Mouse (Mus musculus) midbrain, embryonic 13.5 days (tissue): ENCODE data around the gene Efna4. TPM values are rescaled to one million over a fixed set of nuclear protein-coding genes. Genes with fewer than 3 reads are reported as not detected.
A peak's percentile ranks its signal among the peaks of the same experiment; 100 is the strongest.

ENCODE experiments used
- ATAC-seq: fragments of 200-750 bp; cut with Nextera tagmentation; 2 replicates; pipeline ENCODE4 v1.8.0; 2017; ENCODE audit warnings: mild to moderate bottlenecking, moderate TSS enrichment, moderate library complexity
- H3K27ac ChIP-seq: fragments of 300-500 bp; sonication (generic); 2 replicates; pipeline ENCODE4 v1.5.1; 2015; ENCODE audit warnings: inconsistent platforms, mild to moderate bottlenecking, moderate library complexity
- H3K27me3 ChIP-seq: fragments of 300-500 bp; sonication (generic); 2 replicates; pipeline ENCODE4 v1.6.1; 2015; ENCODE audit warnings: mild to moderate bottlenecking, inconsistent platforms
- H3K36me3 ChIP-seq: fragments of 300-500 bp; sonication (generic); 2 replicates; pipeline ENCODE4 v1.6.1; 2015; ENCODE audit warnings: mild to moderate bottlenecking, inconsistent platforms
- H3K4me1 ChIP-seq: fragments of 300-500 bp; sonication (generic); replicated peaks from 2 replicates; pipeline ENCODE4 v1.6.1; 2015; ENCODE audit warnings: inconsistent platforms
- H3K4me2 ChIP-seq: fragments of 300-500 bp; sonication (generic); replicated peaks from 2 replicates; pipeline ENCODE4 v1.6.1; 2015; ENCODE audit warnings: moderate library complexity, mild to moderate bottlenecking, inconsistent platforms
- H3K4me3 ChIP-seq: fragments of 300-500 bp; sonication (generic); replicated peaks from 2 replicates; pipeline ENCODE4 v1.5.1; 2015; ENCODE audit warnings: mild to moderate bottlenecking, inconsistent platforms
- H3K9ac ChIP-seq: fragments of 300-500 bp; sonication (generic); replicated peaks from 2 replicates; pipeline ENCODE4 v1.6.1; 2015; ENCODE audit warnings: mild to moderate bottlenecking, inconsistent platforms
- H3K9me3 ChIP-seq: fragments of 300-500 bp; sonication (generic); 2 replicates; pipeline ENCODE4 v1.6.1; 2016; ENCODE audit warnings: mild to moderate bottlenecking, inconsistent platforms
- WGBS: fragments of 180-500 bp; shearing (Covaris S2); methylation state at CpG from one replicate; pipeline ENCODE4 v1.1.7; 2015; 5-methylcytosine and 5-hydroxymethylcytosine counted together
- polyA plus RNA-seq: library from polyadenylated mRNA; unstranded; fragments of >200 nt; fragmentation: Nextera tagmentation; extraction: Ambion mirVana; gene quantifications from 2 replicates; pipeline ENCODE4 v1.2.1, GENCODE M21; 2015

Efna4 gene
- polyA plus RNA-seq, 1 experiment from 2014 or later, result 11.4 TPM

- Histone ChIP-seq H3K27ac (no peak overlapping the region), H3K27me3 (no peaks in the 10 kb centered on the region), H3K36me3 (peaks cover 21% of the 10 kb centered on the region), H3K9ac (0 out of 2 replicates have a peak overlapping the region, but pooled peaks have one; percentile 60), H3K4me2 (peak overlapping the region; percentile 84), H3K4me3 (no peak overlapping the region), H3K4me1 (peaks cover 53% of the 10 kb centered on the region), H3K9me3 (no peaks in the 10 kb centered on the region)
- 25% methylated on average over 8 of the region's 8 CpGs for WGBS
- ATAC-seq, result no peak
Measured at GRCm38 (mm10) chr3:89339416-89339815, 1.6 kb upstream of the Efna4 start.

DNA sequence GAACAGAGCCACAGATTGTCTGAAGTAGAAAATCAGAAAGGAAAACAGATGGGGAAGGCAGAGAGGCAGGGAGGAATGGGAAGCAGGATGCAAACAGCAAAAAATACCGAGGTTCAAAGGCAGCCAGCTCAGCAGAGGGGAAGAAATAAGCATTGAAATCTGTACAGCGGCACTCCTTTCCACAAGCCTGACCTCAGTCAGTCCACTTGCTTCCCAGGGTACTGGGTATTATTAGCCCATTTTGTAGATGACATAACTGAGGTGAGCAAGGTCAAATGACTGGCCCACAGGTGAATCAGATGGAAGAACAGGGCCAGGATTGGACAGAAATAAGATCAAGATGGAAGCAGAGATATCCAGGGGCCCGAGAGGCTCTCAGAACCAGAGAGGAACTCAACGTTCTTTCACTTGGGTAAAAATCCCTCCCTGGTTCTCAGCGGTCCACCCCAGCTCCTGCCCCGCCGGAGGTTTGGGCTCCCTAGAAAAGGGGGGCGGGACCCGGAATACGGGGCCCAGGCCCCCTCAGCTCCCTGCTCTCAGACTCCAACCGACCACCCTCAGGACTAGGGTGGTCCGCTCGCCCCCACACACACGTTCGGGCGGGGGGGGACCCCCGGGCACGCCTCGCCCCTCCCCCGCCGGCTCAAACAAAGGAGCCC is 637 bp downstream of the Efna4 start:
- Histone ChIP-seq H3K4me1 (peaks cover 65% of the 10 kb centered on the region), H3K27ac (peak overlapping the region; percentile 85), H3K9me3 (no peaks in the 10 kb centered on the region), H3K9ac (peak overlapping the region; percentile 82), H3K27me3 (0 out of 2 replicates have a peak, but pooled peaks cover 3% of the 10 kb centered on the region), H3K4me3 (peak overlapping the region; percentile 79), H3K4me2 (peak overlapping the region; percentile 84), H3K36me3 (peaks cover 18% of the 10 kb centered on the region)
- no peak; the same call in 1 of the 2 replicates for ATAC-seq
- under 1% methylated on average over 18 of the region's 21 CpGs for WGBS

DNA sequence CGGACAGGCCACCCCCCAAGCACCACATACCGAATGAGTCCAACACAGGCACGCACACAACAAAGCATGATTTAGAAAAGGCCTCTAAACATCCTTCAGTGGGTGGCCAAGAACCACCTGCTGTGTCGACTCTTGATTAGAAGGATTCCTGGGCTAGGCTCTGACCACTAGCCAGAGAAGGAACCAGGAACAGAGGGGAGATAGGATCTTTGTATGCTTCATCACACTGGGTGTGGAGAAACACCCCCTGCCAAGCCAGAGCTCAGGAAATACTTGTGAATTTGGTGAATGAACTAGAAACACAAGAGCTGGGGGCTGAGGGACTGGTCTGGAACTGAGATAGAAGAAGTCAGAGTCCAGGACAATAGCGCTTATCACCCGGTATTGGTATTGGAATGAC is 1.3 kb downstream of the Efna4 start:
- no peaks in the 10 kb centered on the region for H3K9me3 ChIP-seq
- H3K36me3 ChIP-seq, result peaks cover 18% of the 10 kb centered on the region
- H3K9ac ChIP-seq, result peak overlapping the region; percentile 82
- peaks cover 72% of the 10 kb centered on the region for H3K4me1 ChIP-seq
- H3K4me3 ChIP-seq, result peak overlapping the region; percentile 79
- H3K27ac ChIP-seq, result no peak overlapping the region
- H3K4me2 ChIP-seq, result peak overlapping the region; percentile 84
- 5% methylated on average over 6 of the region's 6 CpGs for WGBS
- 0 out of 2 replicates have a peak, but pooled peaks cover 3% of the 10 kb centered on the region for H3K27me3 ChIP-seq
- ATAC-seq, result no peak

- Histone ChIP-seq H3K4me3 (no peak overlapping the region), H3K9me3 (no peaks in the 10 kb centered on the region), H3K4me1 (peaks cover 68% of the 10 kb centered on the region), H3K27ac (peak overlapping the region; percentile 46; the same call in 1 of the 2 replicates), H3K27me3 (peaks cover 6% of the 10 kb centered on the region; the same call in 1 of the 2 replicates), H3K9ac (peak overlapping the region; percentile 21; the same call in 1 of the 2 replicates), H3K36me3 (peaks cover 18% of the 10 kb centered on the region), H3K4me2 (peak overlapping the region; percentile 14)
- ATAC-seq, result no peak
- 57% methylated on average over 11 of the region's 11 CpGs for WGBS
Measured at GRCm38 (mm10) chr3:89333053-89333452, 4.8 kb downstream of the Efna4 start.

DNA sequence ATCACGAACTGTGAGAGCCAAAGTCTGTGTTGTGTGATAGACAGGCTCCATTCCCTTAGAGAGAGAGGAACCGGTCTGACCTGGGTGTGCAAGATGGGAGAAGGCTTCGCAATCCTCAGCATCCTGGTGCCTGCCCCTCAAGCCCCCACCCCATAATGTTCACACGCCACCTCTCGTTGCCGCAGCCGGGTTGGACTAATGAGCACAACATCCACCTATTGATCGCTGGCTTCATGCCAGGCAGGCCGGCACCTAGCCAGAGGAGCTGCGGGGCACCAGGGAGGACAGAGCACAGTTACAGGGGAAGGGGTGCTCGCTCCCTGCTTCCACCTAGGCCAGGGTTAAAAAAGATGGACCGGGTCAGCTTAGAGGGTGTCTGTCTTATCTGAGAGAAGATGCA is 5.4 kb downstream of the Efna4 start:
- ATAC-seq, result peak; percentile 38; the same call in 1 of the 2 replicates
- Histone ChIP-seq H3K4me3 (no peak overlapping the region), H3K9ac (0 out of 2 replicates have a peak overlapping the region, but pooled peaks have one; percentile 21), H3K4me1 (peaks cover 71% of the 10 kb centered on the region), H3K27ac (peak overlapping the region; percentile 46), H3K27me3 (peaks cover 6% of the 10 kb centered on the region; the same call in 1 of the 2 replicates), H3K9me3 (no peaks in the 10 kb centered on the region), H3K4me2 (peak overlapping the region; percentile 14), H3K36me3 (peaks cover 18% of the 10 kb centered on the region)
- WGBS, result 21% methylated on average over 12 of the region's 12 CpGs

DNA sequence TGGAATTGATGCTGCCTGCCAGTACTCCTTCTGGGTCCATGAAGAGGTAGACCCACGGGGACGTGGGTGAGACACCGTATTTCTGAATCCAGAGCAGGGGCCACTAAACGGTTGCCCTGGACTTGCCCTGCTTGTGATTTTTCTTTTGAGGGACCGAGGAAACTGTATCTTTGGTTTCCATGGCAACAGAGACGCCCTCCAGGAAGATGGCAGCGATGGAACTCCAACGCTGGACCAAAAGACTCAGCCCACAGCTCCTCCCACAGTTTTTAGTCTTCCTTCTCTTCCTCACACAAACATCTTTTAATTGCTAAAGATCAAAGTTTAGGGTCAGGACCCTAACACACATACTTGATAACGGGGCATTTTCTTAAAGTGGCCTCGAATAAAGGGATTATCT is 5.8 kb downstream of the Efna4 start:
- WGBS, result 21% methylated on average over 10 of the region's 10 CpGs
- Histone ChIP-seq H3K9ac (no peak overlapping the region), H3K27ac (peak overlapping the region; percentile 46), H3K4me2 (peak overlapping the region; percentile 14; the same call in 1 of the 2 replicates), H3K4me1 (peaks cover 71% of the 10 kb centered on the region), H3K4me3 (no peak overlapping the region), H3K9me3 (no peaks in the 10 kb centered on the region), H3K27me3 (peaks cover 6% of the 10 kb centered on the region; the same call in 1 of the 2 replicates), H3K36me3 (peaks cover 18% of the 10 kb centered on the region)
- ATAC-seq, result no peak

GRCm38 (mm10) chr3:89331561-89331960 is 6.3 kb downstream of the Efna4 start:
- peaks cover 6% of the 10 kb centered on the region; the same call in 1 of the 2 replicates for H3K27me3 ChIP-seq
- ATAC-seq, result no peak
- H3K9ac ChIP-seq, result no peak overlapping the region
- no peak overlapping the region for H3K4me3 ChIP-seq
- no peaks in the 10 kb centered on the region for H3K9me3 ChIP-seq
- H3K4me2 ChIP-seq, result no peak overlapping the region
- no peak overlapping the region for H3K27ac ChIP-seq
- 69% methylated on average over 13 of the region's 13 CpGs for WGBS
- peaks cover 18% of the 10 kb centered on the region for H3K36me3 ChIP-seq
- peaks cover 69% of the 10 kb centered on the region for H3K4me1 ChIP-seq

DNA sequence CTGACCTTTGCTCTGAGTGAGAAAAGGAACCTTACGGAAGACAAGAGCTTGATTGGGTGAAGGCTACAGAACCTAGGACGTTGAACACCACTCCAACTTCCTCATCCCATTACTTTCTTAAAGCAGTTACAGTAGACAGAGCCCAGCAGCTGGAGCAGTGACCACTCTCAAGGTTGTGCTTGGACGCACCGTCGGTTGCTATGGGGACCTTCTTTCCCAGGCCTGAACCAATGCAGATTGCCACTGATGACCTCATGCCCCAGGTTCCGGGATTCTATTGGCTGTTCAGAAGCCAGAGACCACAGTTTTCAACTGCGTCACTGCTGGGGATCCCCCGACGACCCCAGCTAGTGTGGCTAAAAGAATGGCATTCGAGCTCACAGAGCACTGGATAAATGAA is 6.9 kb downstream of the Efna4 start:
- Histone ChIP-seq H3K27me3 (peaks cover 6% of the 10 kb centered on the region; the same call in 1 of the 2 replicates), H3K4me1 (peaks cover 62% of the 10 kb centered on the region), H3K4me2 (no peak overlapping the region), H3K27ac (no peak overlapping the region), H3K4me3 (no peak overlapping the region), H3K36me3 (peaks cover 18% of the 10 kb centered on the region), H3K9me3 (no peaks in the 10 kb centered on the region), H3K9ac (no peak overlapping the region)
- no peak for ATAC-seq
- WGBS, result 15% methylated on average over 10 of the region's 10 CpGs

- Histone ChIP-seq H3K9ac (no peak overlapping the region), H3K36me3 (peaks cover 18% of the 10 kb centered on the region), H3K27me3 (peaks cover 6% of the 10 kb centered on the region; the same call in 1 of the 2 replicates), H3K9me3 (no peaks in the 10 kb centered on the region), H3K27ac (no peak overlapping the region; the same call in 1 of the 2 replicates), H3K4me1 (peaks cover 56% of the 10 kb centered on the region), H3K4me2 (0 out of 2 replicates have a peak overlapping the region, but pooled peaks have one; percentile 8), H3K4me3 (no peak overlapping the region)
- no peak for ATAC-seq
- 42% methylated on average over 3 of the region's 3 CpGs for WGBS
Measured at GRCm38 (mm10) chr3:89330346-89330745, 7.5 kb downstream of the Efna4 start.

GRCm38 (mm10) chr3:89328623-89329022 is 9.2 kb downstream of the Efna4 start:
- H3K4me2 ChIP-seq, result no peak overlapping the region
- H3K4me3 ChIP-seq, result no peak overlapping the region
- H3K27me3 ChIP-seq, result peaks cover 12% of the 10 kb centered on the region; the same call in 1 of the 2 replicates
- H3K36me3 ChIP-seq, result peaks cover 6% of the 10 kb centered on the region
- no peak for ATAC-seq
- H3K27ac ChIP-seq, result no peak overlapping the region
- no peaks in the 10 kb centered on the region for H3K9me3 ChIP-seq
- H3K9ac ChIP-seq, result no peak overlapping the region
- 13% methylated on average over 4 of the region's 4 CpGs for WGBS
- peaks cover 53% of the 10 kb centered on the region for H3K4me1 ChIP-seq

GRCm38 (mm10) chr3:89327371-89327870 is 10.4 kb downstream of the Efna4 start:
- 42% methylated on average over 9 of the region's 9 CpGs for WGBS
- ATAC-seq, result no peak
- Histone ChIP-seq H3K4me1 (peaks cover 48% of the 10 kb centered on the region), H3K4me3 (no peak overlapping the region), H3K27ac (0 out of 2 replicates have a peak overlapping the region, but pooled peaks have one; percentile 8), H3K9me3 (no peaks in the 10 kb centered on the region), H3K36me3 (no peaks in the 10 kb centered on the region), H3K9ac (no peak overlapping the region), H3K4me2 (no peak overlapping the region), H3K27me3 (peaks cover 17% of the 10 kb centered on the region; the same call in 1 of the 2 replicates)

DNA sequence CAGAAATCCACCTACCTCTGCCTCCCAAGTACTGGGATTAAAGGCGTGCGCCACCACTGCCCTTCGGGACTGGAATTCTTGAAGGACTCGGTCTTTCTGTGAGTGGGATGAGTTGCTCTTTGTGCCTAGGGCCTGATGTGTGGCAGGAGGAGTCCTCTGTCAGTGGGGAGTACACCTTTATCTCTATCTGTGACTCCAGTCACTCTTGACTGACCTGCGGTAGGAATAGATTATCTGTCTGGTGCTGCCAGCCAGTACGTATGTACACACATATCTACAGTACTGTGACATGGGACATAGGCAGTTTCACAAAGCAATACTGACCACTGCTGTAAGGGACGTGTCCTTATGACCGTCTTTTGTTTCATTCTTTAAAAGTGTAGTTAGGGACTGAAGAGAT is 11.9 kb downstream of the Efna4 start:
- H3K27me3 ChIP-seq, result peaks cover 26% of the 10 kb centered on the region
- H3K36me3 ChIP-seq, result no peaks in the 10 kb centered on the region
- no peaks in the 10 kb centered on the region for H3K9me3 ChIP-seq
- no peak overlapping the region for H3K4me3 ChIP-seq
- H3K27ac ChIP-seq, result no peak overlapping the region
- no peak overlapping the region for H3K4me2 ChIP-seq
- H3K4me1 ChIP-seq, result peaks cover 48% of the 10 kb centered on the region
- ATAC-seq, result no peak
- no peak overlapping the region for H3K9ac ChIP-seq
- 87% methylated on average over 8 of the region's 8 CpGs for WGBS
